Mouse (Mus musculus) thymus, adult 2 months (tissue): Measurements from ENCODE around the gene Raly.

Experiments
- CTCF ChIP-seq: fragments of 200-500 bp; IDR thresholded peaks from 2 replicates; pipeline ENCODE4 v1.5.1; 2012; ENCODE audit warnings: mild to moderate bottlenecking, control low read depth, low read length, moderate library complexity, borderline replicate concordance; ENCODE audit not compliant: control insufficient read depth, poor library complexity, insufficient read depth; ENCODE audit errors: extremely low read depth
- POLR2A ChIP-seq: fragments of 200-500 bp; IDR thresholded peaks from 2 replicates; pipeline ENCODE4 v1.6.1; 2012; ENCODE audit warnings: mild to moderate bottlenecking, low read length, control low read depth, moderate library complexity; ENCODE audit not compliant: control insufficient read depth, poor library complexity, insufficient read depth; ENCODE audit errors: extremely low read depth

DNA sequence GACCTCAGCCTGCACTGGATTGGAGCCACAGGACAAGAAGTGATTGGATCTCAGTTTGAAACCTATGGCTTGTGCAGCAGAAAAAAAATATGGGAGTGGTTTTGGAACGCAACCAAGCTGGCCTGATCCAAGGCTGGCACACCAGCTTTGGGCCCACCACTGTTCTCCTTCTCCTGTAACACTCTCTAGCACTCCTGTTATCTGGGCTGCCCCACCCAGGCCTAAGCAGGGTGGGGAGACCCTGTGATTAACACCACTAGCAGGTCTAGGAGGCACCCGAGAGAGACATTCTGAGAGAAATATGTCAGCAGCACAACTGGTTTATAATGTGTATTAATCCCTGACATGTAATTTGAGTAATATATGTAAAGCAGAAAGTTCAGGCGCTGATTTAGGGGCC, 27.7 kb upstream of the Raly start:
- TF ChIP-seq CTCF (no peak), POLR2A (no peak)
